Mouse (Mus musculus) erythroblast, embryonic 14.5 days (primary cell): ENCODE data around the gene Gjc1.

Experiments
- GATA1 ChIP-seq: IDR thresholded peaks from 2 replicates; pipeline ENCODE4 v1.6.1; 2012; ENCODE audit warnings: low read length, inconsistent platforms, mixed read lengths
- TAL1 ChIP-seq: IDR thresholded peaks from 3 replicates; pipeline ENCODE4 v1.6.1; 2012; ENCODE audit warnings: low read length, inconsistent platforms, mixed read lengths

- TF ChIP-seq GATA1: no peak
- no peak for TF ChIP-seq TAL1
Measured at GRCm38 (mm10) chr11:102814881-102815280, 4.6 kb downstream of the Gjc1 start.
